Mouse (Mus musculus): ENCODE measurements around the gene Srsf5.
A peak's percentile ranks its signal among the peaks of the same experiment; 100 is the strongest.
"Not testable (repeated sequence)": the region's sequence is repeated elsewhere in the genome, so short reads cannot be mapped to it uniquely, and the experiment has no call there.

The Srsf5 gene

GRCm38 (mm10) chr12:80948202-80948601 lies 2.9 kb downstream of the Srsf5 start:
- no peak for DNase-seq (ENCODE audit: low read depth)

- DNase-seq (ENCODE audit: low read depth): not testable (repeated sequence)
Observed at GRCm38 (mm10) chr12:80949603-80950002, 4.3 kb downstream of the Srsf5 start.

DNA sequence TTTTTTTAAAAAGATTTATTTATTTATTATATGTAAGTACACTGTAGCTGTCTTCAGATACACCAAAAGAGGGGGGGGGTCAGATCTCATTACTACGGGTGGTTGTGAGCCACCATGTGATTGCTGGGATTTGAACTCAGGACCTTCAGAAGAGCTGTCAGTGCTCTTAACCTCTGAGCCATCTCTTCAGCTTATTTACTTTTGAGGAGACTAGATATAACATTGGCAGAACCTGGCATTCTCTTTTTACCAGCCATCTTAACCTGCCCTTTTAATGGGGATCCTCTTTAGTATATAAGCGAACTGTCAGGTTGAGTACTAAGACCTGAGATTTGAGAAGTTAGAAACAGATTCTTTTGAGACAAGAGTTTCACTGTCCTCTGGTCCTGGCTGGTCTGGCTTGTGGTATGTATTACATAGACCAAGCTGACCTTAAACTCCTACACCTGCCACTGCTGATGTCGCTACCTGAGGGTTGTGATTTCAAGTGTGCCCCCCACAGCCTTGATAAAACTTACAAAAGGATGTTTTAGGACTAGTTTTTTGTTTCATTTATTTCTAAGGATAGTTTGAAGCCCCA lies 6.4 kb downstream of the Srsf5 start:
- no peak for DNase-seq (ENCODE audit: low read depth)

GRCm38 (mm10) chr12:80952526-80952925 lies 7.2 kb downstream of the Srsf5 start:
- no peak for DNase-seq (ENCODE audit: low read depth)

DNA sequence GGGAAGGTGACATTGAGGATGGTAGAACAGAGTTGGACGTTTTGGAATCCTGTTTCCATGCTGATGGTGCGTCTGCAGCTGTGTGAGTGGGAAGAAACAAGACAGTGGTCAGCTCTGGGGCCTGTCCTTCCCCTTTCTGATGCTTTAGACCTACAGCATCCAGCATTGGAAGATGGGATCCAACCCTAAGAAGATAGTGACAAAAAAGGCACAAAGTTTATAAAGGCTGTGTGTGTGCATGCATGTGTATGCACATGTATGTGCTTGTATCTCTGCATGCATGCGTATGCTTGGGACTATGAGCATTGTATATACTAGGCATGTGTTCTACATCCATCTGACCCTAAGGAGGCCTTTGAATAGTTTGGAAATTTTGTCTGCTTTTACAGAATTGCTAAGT lies 10.7 kb downstream of the Srsf5 start:
- no peak for DNase-seq (ENCODE audit: low read depth)

- no peak for DNase-seq (ENCODE audit: low read depth)
Observed at GRCm38 (mm10) chr12:80957961-80958360, 12.7 kb downstream of the Srsf5 start.

DNA sequence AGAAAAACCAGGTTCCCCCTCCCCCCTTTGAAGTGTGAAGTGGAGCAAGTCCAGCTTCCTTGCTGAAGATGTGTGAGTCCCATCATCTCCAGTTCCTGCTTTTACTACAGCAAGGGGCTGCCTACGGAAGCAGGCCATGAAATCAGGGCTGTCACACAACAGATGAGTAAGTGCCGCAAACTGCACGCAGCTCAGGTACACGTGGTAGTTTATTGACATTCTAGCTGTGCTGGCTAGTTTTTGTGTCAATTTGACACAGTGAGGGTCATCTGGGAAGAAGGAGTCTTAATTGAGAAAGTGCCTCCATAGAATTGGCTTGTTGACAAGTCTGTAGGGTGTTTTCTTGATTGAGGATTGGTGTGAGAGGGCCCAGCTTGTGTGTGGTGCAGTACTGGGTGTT lies 17.3 kb downstream of the Srsf5 start:
- DNase-seq (ENCODE audit: low read depth): no peak

DNA sequence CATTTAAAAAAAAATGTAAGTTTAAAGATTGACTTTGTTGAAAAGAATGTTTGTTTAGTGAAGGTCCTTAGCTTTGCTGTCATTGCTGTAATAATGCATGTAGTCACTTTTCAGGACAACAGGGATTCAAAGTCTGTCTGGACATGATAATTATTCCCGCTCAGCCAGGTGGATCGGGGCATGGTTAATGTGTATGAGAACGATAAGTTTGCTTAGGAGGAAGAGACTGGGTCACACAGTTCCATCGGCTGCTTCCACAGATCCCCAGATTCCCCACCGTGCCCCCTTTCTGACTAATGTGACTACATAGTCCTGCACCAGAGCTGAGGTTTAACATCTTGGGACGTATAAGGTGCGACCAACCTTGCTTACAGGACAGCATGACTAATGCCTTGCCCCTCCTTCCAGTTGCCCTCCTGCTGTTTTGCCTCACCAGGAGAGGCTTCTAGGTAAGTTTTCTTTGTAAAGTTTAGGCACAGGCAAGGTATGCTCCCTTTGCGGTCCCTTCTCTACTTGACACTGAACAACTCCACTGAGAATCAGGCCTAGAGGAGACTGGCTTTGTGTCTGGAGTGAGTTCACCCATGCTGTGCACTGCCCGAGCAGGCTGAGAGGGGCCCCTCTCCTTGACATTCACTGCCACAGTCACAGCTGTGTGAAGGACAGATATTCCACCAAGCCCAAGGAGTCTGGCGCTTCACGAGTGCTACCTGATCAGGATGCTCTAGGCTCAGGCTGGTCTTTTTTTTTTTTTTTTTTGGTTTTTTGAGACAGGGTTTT lies 20.9 kb downstream of the Srsf5 start:
- no peak for DNase-seq (ENCODE audit: low read depth)

DNA sequence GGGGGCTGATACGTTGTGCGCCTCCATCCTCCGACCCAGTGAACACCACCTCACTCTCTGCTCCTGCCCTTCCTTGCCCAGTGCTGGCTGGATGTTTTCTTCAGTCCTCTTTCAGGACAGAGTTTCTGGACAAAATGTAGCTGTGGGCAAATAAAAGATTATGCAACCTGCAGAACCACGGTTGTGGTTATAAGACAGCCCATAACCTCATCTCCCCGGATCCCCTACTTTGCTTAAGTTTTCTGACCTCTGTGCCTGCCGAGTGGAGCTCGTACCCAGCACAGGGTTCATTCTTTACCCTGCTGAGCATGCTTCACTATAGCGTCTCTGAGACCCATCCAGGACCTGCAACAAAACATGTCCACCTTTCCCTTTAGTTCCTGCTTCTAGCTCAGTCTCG lies 22.6 kb downstream of the Srsf5 start:
- no peak for DNase-seq (ENCODE audit: low read depth)

DNA sequence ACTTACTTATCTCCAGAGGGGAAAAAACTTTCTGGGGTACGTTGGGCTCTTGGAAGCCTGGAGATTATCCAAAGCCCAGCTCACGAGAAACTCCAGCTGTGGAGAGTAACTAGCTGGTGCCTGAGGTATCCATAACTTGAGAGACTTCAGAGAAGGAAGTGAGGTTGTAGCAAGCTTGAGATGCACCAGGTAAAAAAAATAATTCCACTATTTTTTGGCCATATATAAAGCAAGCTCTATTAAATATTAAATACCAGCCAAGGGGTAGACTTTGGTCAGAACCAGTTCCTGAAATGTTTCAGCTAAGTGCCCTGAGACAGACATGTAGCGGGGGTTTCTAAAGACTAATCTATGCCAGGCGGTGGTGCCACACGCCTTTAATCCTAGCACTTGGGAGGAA lies 23.3 kb downstream of the Srsf5 start, which contains the start of gene Slc10a1:
Gene Slc10a1, minus strand, starts transcription at position 101 of the 400 bp plus-strand sequence.
- DNase-seq (ENCODE audit: low read depth): no peak

GRCm38 (mm10) chr12:80970181-80970705 lies 24.9 kb downstream of the Srsf5 start:
- no peak for DNase-seq (ENCODE audit: low read depth)

DNA sequence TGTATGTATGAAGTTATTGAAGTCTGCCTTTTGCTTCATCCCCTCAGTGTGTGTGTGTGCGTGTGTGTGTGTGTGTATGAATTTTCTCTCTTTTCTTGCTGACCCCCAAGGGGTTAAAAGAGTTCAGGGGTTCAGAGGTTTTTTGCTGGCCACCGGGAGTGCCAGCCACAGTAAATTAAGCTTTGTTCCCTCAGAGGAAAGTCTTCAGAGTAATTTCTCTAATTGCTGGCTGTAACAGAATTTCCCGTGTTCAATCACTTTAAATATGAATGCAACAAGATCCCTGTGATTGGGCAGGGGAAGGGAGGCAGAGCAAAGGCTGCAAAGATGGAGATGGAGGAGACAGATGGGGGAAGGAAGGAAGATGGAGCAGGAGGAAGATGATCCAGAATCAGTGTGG lies 26.5 kb downstream of the Srsf5 start:
- no peak for DNase-seq (ENCODE audit: low read depth)

DNA sequence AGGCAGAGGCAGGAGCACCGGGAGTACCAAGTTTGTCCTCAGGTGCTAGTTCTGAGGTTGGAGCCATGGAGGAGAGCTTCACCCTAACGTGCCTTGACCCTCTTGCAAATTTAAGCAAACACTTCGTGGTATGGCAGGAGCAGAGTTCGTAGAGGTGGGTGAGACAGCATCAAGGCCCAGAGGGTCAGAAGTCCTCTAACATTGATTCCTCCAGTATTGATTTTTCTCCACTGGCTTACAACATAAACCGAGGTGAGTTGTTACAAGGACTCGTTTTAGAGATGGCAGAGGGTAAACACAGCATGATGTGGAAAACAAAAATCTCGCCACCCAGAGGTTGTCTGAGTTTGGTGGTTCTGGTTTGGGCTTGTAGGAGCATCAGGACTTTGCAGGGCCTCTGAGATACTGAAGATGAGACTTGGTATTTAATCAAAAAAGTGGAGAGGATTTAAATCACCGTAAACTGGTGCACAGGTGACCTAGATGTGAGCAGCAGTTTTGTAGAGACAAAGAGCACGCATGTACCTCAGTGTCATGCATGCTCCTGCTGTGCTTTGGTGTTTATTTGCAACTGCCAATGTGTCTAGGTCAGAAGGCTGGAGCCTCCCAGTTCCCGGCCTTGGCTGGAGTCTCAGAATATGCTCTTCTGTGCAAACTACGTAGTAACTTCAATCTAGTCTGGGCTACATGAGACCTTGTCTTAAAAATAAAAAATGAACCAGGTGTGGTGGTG lies 30.8 kb downstream of the Srsf5 start:
- DNase-seq (ENCODE audit: low read depth): no peak

GRCm38 (mm10) chr12:80982326-80982725 lies 37.0 kb downstream of the Srsf5 start:
- peak; percentile 44 for DNase-seq (ENCODE audit: low read depth)

GRCm38 (mm10) chr12:80983695-80984094 lies 38.4 kb downstream of the Srsf5 start:
- DNase-seq (ENCODE audit: low read depth): no peak

GRCm38 (mm10) chr12:80986628-80987027 lies 41.3 kb downstream of the Srsf5 start:
- DNase-seq (ENCODE audit: low read depth): no peak

- DNase-seq (ENCODE audit: low read depth): no peak
Observed at GRCm38 (mm10) chr12:80988286-80988685, 43.0 kb downstream of the Srsf5 start.

GRCm38 (mm10) chr12:80990901-80991445 lies 45.7 kb downstream of the Srsf5 start:
- no peak for DNase-seq (ENCODE audit: low read depth)

DNA sequence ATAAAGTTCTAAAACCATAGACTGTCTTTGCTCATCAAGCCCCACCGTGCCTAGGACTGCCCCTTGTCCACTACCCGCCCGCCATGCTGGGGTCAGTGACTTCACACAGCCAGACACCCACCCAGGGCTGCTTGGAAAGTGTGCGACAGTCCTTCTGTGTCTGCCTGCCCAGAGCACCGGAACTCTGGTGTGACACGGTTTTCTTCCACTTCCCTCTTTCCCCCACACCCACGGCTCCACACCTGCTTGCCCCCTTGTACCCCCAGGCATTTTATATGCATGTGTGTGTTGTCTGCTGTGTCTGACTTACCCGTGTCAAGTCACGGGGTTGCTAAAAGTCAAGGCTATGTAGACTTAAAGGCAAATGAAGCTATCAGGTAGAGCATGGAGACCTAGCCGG lies 46.5 kb downstream of the Srsf5 start:
- no peak for DNase-seq (ENCODE audit: low read depth)

DNA sequence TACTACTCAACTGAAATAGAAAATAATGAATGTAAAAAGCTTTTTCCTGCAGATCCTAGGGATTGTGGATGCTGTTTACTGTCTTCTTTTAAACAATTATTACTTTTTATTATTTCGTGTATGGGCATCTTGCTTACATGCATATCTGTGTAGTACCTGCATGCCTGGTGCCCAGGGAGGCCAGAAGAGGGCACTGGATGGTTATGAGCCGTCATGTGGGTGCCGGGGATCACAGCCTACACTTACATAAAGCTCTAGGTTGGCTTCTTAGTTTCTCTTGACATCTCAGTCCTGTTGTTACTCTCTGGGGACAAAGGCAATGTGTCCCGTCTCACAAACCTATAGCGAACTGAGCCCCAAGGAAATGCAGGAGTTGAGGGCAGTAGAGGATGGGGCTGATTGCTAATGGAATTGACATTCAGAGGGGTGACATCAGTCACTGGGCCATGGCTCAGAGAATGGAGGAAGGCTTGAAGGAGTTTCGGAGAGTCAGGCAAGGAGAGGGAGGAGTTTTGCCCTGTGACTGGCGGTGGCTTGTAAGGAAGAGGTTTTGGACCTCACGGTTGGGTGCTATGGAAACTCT lies 47.3 kb downstream of the Srsf5 start:
- no peak for DNase-seq (ENCODE audit: low read depth)

DNA sequence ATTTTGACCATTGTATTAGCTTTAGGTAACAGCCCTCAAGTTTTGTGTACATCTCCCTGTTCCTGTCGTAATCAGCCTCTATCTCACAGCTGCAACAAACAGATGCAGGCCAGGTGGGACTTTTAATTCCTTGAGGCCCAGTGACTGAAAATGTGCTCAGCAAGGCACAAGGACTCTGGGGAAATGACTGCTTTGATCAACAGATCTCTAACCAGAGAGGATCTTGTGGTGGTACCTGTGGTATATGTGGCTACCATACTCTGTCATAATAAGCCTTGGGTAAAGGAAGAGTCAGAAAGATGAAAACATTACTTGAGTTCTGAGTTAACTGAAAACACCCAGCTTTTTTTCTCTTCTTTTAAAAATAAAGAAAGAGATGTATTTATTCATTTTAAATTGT lies 48.5 kb downstream of the Srsf5 start:
- DNase-seq (ENCODE audit: low read depth): no peak

DNA sequence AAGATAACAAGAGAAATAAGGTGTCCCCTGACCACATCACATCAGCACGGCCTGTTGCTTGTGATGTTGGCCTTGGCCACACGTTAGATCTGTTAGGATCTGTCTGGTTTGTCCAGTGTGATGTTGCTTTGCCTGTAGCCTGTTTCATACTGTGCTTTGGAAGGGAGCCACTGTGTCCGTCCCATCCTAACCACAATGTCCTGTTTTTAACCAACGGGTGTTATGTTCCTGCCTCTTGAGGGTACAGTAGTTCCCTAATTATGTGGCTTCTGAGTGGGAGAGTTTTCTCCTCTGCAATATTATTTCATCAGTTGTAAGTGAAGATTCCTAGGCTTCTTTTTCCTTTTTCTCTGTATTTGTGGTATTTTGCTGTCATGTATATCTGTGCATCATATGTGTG lies 50.0 kb downstream of the Srsf5 start:
- DNase-seq (ENCODE audit: low read depth): peak; percentile 23
